Mouse (Mus musculus) adrenal gland, postnatal 14 days (tissue): ENCODE measurements around the gene Ccl11. TPM values are rescaled to one million over a fixed set of nuclear protein-coding genes. Genes with fewer than 3 reads are reported as not detected.

Experiments used
- DNase-seq: peaks from one replicate; pipeline ENCODE4 v3.0.0; 2021; ENCODE audit warnings: mixed read lengths
- total RNA-seq: library from RNA; stranded (reverse); gene quantifications from 2 replicates; pipeline ENCODE4 v1.2.3, GENCODE M21; 2021

Gene Ccl11
- total RNA-seq, 1 experiment from 2014 or later: 5.1 TPM

GRCm38 (mm10) chr11:82047746-82048415 is 9.7 kb upstream of the Ccl11 start:
- DNase-seq: peak; percentile 67

- DNase-seq: no peak
These were observed 3.8 kb upstream of the Ccl11 start for GRCm38 (mm10) chr11:82053849-82054248.

GRCm38 (mm10) chr11:82062226-82062625 is 4.6 kb downstream of the Ccl11 start:
- DNase-seq: no peak

GRCm38 (mm10) chr11:82063454-82063853 is 5.8 kb downstream of the Ccl11 start:
- DNase-seq: no peak

- no peak for DNase-seq
These were observed 9.4 kb downstream of the Ccl11 start for GRCm38 (mm10) chr11:82066953-82067571.

- DNase-seq: no peak
These were observed 13.5 kb downstream of the Ccl11 start for GRCm38 (mm10) chr11:82071076-82071475.

GRCm38 (mm10) chr11:82072374-82072773 is 14.8 kb downstream of the Ccl11 start:
- DNase-seq: no peak

GRCm38 (mm10) chr11:82072984-82073383 is 15.4 kb downstream of the Ccl11 start:
- DNase-seq: no peak

GRCm38 (mm10) chr11:82073686-82074085 is 16.1 kb downstream of the Ccl11 start:
- DNase-seq: no peak

- DNase-seq: no peak
These were observed 19.4 kb downstream of the Ccl11 start for GRCm38 (mm10) chr11:82077031-82077430.

GRCm38 (mm10) chr11:82078136-82078730 is 20.6 kb downstream of the Ccl11 start:
- no peak for DNase-seq

GRCm38 (mm10) chr11:82080865-82081264 is 23.2 kb downstream of the Ccl11 start:
- no peak for DNase-seq

GRCm38 (mm10) chr11:82084360-82084759 is 26.7 kb downstream of the Ccl11 start:
- DNase-seq: no peak

GRCm38 (mm10) chr11:82099511-82100323 is 42.1 kb downstream of the Ccl11 start:
- no peak for DNase-seq

- DNase-seq: no peak
These were observed 43.5 kb downstream of the Ccl11 start for GRCm38 (mm10) chr11:82101087-82101486.

- DNase-seq: no peak
These were observed 43.9 kb downstream of the Ccl11 start, which contains the start of gene Ccl12 for GRCm38 (mm10) chr11:82101529-82101928. Gene Ccl12 (plus strand): TSS chr11:82101845.

- no peak for DNase-seq
These were observed 52.0 kb downstream of the Ccl11 start for GRCm38 (mm10) chr11:82109611-82110010.

- no peak for DNase-seq
These were observed 53.0 kb downstream of the Ccl11 start for GRCm38 (mm10) chr11:82110372-82111248.
